27 mouse cellular contexts compared by ENCODE assay signal in the genomic region with DNA sequence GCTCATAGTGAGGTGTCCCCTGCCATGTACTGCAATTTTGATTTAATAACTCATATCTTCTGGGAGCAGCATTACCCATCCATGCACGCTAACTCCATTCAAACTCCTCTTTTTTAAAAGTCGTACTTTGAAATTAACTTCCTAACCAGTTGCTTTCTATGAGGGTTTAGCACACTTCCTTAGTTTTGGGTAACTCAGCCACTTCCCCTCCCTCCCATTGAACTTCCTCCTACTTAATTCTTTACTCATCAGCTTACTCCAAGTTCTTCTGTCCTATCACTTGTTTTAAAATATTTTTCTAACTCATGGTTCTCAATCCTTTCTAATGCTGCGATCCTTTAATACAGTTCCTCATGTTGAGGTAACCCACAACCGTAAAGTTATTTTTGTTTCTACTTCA. TPM values are rescaled to one million over a fixed set of nuclear protein-coding genes. Genes with fewer than 3 reads are reported as not detected.
"Had no signal": no experiment of that assay in that cellular context is flagged by ENCODE, and none has a peak within 500 bp of the region (broad histone marks: within the 10 kb centered on the region; RNA-seq: fewer than 3 reads in every experiment).

No protein-coding gene starts in this region.

- ATAC-seq: hindbrain, embryonic 16.5 days; inflammation-experienced regulatory T-cells, adult 6 months; intestine, embryonic 15.5 days; intestine, postnatal 0 days had no signal

- DNase-seq: gastrocnemius, postnatal 14 days; gastrocnemius, postnatal 36 days; heart, adult 18-20 months; heart, postnatal 10 days; heart, postnatal 4 days; kidney, adult 18-20 months; kidney, adult 8-10 months; kidney, postnatal 10 days; kidney, postnatal 25 days; kidney, postnatal 4 days; layer of hippocampus, postnatal 36 days; liver; liver, embryonic 13.5 days had no signal

RNA-seq across cellular contexts. Expression of gene Ucn3, which starts 23.7 kb away (rescaled TPM):
- total RNA-seq: gastrocnemius, adult 18-20 months; gastrocnemius, adult 8-10 months; gastrocnemius, postnatal 14 days; gastrocnemius, postnatal 36 days; heart, adult 18-20 months; heart, adult 8-10 months; heart, postnatal 10 days; heart, postnatal 25 days; heart, postnatal 4 days; layer of hippocampus, adult 2 months; layer of hippocampus, postnatal 14 days; layer of hippocampus, postnatal 36 days; left cerebral cortex, postnatal 14 days had no signal

RNA-seq across cellular contexts. Expression of gene Tubal3, which starts 50.8 kb away (rescaled TPM):
- total RNA-seq: gastrocnemius, adult 18-20 months; gastrocnemius, adult 8-10 months; gastrocnemius, postnatal 14 days; gastrocnemius, postnatal 36 days; heart, adult 18-20 months; heart, adult 8-10 months; heart, postnatal 10 days; heart, postnatal 25 days; heart, postnatal 4 days; layer of hippocampus, adult 2 months; layer of hippocampus, postnatal 14 days; layer of hippocampus, postnatal 36 days; left cerebral cortex, adult 18-20 months; left cerebral cortex, adult 8-10 months; left cerebral cortex, postnatal 14 days; left cerebral cortex, postnatal 36 days had no signal
